Mouse (Mus musculus): ENCODE measurements around the gene Celf2. TPM values are rescaled to one million over a fixed set of nuclear protein-coding genes. Genes with fewer than 3 reads are reported as not detected.

The Celf2 gene
- polyA plus RNA-seq, 1 experiment = 68.7 TPM

GRCm38 (mm10) chr2:7530461-7531184, 21.3 kb upstream of the Celf2 start:
- Histone ChIP-seq H3K27ac (ENCODE audit: insufficient read depth, low read length) (no peak overlapping the region), H3K4me1 (ENCODE audit: control insufficient read depth, insufficient read depth, low read length) (no peaks in the 10 kb centered on the region), H3K4me3 (replicated peaks; ENCODE audit: insufficient read depth, low read depth, low read length) (no peak overlapping the region), H3K27me3 (ENCODE audit: control insufficient read depth, insufficient read depth, low read length) (no peaks in the 10 kb centered on the region)
- TF ChIP-seq POLR2A (IDR thresholded peaks at IDR 0.05; ENCODE audit: borderline replicate concordance, insufficient read depth, low read length) (no peak), CTCF (IDR thresholded peaks at IDR 0.05; ENCODE audit: borderline replicate concordance, insufficient read depth, low read depth, low read length) (no peak)
- WGBS = 80% methylated on average over 8 of the region's 8 CpGs
- no peak for DNase-seq

DNA sequence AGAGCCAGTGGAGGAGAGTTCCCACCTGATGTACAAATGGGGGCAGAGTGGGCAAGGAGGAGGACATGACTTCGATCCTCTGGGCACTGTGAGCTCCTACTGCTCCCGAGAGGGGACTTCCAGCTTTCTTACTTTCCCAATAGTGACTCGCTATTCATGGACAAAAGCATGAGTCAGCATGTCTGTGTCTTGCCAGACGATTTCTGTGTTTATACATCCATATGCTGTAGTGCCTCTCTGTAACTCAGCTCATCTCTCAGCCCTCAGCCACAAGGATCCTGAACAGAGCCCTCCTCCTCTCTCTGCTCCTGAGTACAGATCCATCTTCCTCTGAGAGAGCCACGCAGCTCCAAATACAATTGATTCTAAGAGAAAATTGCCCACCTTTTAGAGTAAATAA, 20.3 kb upstream of the Celf2 start:
- Histone ChIP-seq H3K27me3 (ENCODE audit: control insufficient read depth, insufficient read depth, low read length) (no peaks in the 10 kb centered on the region), H3K27ac (ENCODE audit: insufficient read depth, low read length) (no peak overlapping the region), H3K4me3 (replicated peaks; ENCODE audit: insufficient read depth, low read depth, low read length) (no peak overlapping the region), H3K4me1 (ENCODE audit: control insufficient read depth, insufficient read depth, low read length) (no peaks in the 10 kb centered on the region)
- 48% methylated on average over 5 of the region's 5 CpGs for WGBS
- TF ChIP-seq CTCF (IDR thresholded peaks at IDR 0.05; ENCODE audit: borderline replicate concordance, insufficient read depth, low read depth, low read length) (no peak), POLR2A (IDR thresholded peaks at IDR 0.05; ENCODE audit: borderline replicate concordance, insufficient read depth, low read length) (no peak)
- DNase-seq = no peak

DNA sequence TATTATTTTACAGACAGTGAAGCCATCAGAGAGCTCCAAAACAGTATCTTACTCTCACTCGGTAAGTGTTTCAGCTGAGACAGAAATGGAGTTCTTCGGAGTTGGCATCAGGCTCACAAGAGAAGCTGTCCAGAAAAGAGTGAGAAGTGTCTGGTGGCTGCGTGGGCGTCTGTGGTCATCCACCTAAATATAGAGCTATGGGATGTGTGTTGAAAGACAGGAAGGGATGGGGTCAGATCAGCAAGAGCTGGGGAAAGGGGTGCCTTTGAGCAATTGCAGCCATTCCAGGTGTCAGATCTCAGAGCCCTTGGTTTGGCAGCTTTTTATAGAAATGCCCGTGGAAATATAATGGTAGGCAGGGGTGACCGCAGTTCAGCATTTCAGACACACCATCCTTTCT, 17.3 kb upstream of the Celf2 start:
- no peak for DNase-seq
- H3K27ac ChIP-seq (ENCODE audit: insufficient read depth, low read length) = no peak overlapping the region
- 37% methylated on average over 6 of the region's 6 CpGs for WGBS

GRCm38 (mm10) chr2:7519473-7519872, 10.1 kb upstream of the Celf2 start:
- no peaks in the 10 kb centered on the region for H3K27me3 ChIP-seq (ENCODE audit: control insufficient read depth, insufficient read depth, low read length)

More for the DNA sequence above, 17.3 kb upstream of the Celf2 start:
- H3K4me1 ChIP-seq (ENCODE audit: control insufficient read depth, insufficient read depth, low read length) = no peaks in the 10 kb centered on the region
- no peaks in the 10 kb centered on the region for H3K27me3 ChIP-seq (ENCODE audit: control insufficient read depth, insufficient read depth, low read length)
- TF ChIP-seq POLR2A (IDR thresholded peaks at IDR 0.05; ENCODE audit: borderline replicate concordance, insufficient read depth, low read length) (no peak), CTCF (IDR thresholded peaks at IDR 0.05; ENCODE audit: borderline replicate concordance, insufficient read depth, low read depth, low read length) (no peak)
- H3K4me3 ChIP-seq (replicated peaks; ENCODE audit: insufficient read depth, low read depth, low read length) = no peak overlapping the region

DNA sequence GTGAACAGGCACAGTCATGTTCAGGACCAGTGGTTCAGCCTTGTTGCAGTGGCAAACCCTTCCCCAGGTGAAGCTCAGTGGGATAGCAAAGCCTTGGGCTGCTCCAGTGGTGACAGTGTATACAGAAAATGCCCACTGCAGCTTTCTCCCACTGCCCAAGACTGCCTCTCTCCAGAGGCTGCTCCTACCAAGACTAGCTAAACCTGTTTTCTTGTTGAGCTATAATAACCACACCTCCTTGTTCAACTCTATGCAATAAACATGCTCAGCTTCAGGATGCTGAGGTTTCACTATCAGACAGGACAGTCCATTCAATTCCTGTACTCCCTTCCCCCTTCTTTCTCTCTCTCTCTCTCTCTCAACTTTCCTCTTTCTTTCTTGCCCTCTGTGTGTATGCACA, 15.9 kb downstream of the Celf2 start:
- Histone ChIP-seq H3K4me1 (ENCODE audit: control insufficient read depth, insufficient read depth, low read length) (no peaks in the 10 kb centered on the region), H3K27me3 (ENCODE audit: control insufficient read depth, insufficient read depth, low read length) (no peaks in the 10 kb centered on the region), H3K4me3 (replicated peaks; ENCODE audit: insufficient read depth, low read depth, low read length) (no peak overlapping the region), H3K27ac (ENCODE audit: insufficient read depth, low read length) (no peak overlapping the region)
- no peak for TF ChIP-seq CTCF (IDR thresholded peaks at IDR 0.05; ENCODE audit: borderline replicate concordance, insufficient read depth, low read depth, low read length)
- no peak for TF ChIP-seq POLR2A (IDR thresholded peaks at IDR 0.05; ENCODE audit: borderline replicate concordance, insufficient read depth, low read length)
- no peak for DNase-seq

More at GRCm38 (mm10) chr2:7519473-7519872, 10.1 kb upstream of the Celf2 start:
- H3K4me1 ChIP-seq (ENCODE audit: control insufficient read depth, insufficient read depth, low read length) = no peaks in the 10 kb centered on the region
- H3K27ac ChIP-seq (ENCODE audit: insufficient read depth, low read length) = no peak overlapping the region
- TF ChIP-seq POLR2A (IDR thresholded peaks at IDR 0.05; ENCODE audit: borderline replicate concordance, insufficient read depth, low read length) = no peak
- no peak for TF ChIP-seq CTCF (IDR thresholded peaks at IDR 0.05; ENCODE audit: borderline replicate concordance, insufficient read depth, low read depth, low read length)
- H3K4me3 ChIP-seq (replicated peaks; ENCODE audit: insufficient read depth, low read depth, low read length) = no peak overlapping the region
- 84% methylated on average over 1 of the region's 1 CpGs for WGBS
- no peak for DNase-seq

- no peak overlapping the region for H3K27ac ChIP-seq (ENCODE audit: insufficient read depth, low read length)
- WGBS = 79% methylated on average over 2 of the region's 2 CpGs
- H3K4me3 ChIP-seq (replicated peaks; ENCODE audit: insufficient read depth, low read depth, low read length) = no peak overlapping the region
- no peak for TF ChIP-seq CTCF (IDR thresholded peaks at IDR 0.05; ENCODE audit: borderline replicate concordance, insufficient read depth, low read depth, low read length)
- no peak for TF ChIP-seq POLR2A (IDR thresholded peaks at IDR 0.05; ENCODE audit: borderline replicate concordance, insufficient read depth, low read length)
- H3K27me3 ChIP-seq (ENCODE audit: control insufficient read depth, insufficient read depth, low read length) = no peaks in the 10 kb centered on the region
- H3K4me1 ChIP-seq (ENCODE audit: control insufficient read depth, insufficient read depth, low read length) = no peaks in the 10 kb centered on the region
- DNase-seq = no peak
Observed at GRCm38 (mm10) chr2:7484974-7485373, 24.4 kb downstream of the Celf2 start.

DNA sequence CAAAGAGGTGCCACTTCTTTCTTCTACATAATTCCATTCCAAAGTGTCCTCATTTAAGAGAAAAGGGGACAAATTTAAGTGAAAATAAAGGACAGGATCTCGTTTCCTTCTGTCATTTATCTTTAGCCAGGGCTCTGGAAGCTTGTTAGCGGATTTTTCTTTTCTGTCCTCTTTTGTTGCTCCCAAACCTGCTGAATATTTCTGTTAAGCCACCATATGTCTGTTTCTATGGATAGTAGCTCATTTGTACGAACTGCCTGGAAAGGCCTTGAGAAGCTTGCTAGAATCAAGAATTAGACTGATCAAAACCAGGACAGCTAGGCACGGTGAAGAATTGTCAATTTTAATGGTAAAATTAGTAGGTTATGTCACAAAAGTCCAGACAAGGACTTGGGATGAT, 27.3 kb downstream of the Celf2 start:
- Histone ChIP-seq H3K4me3 (replicated peaks; ENCODE audit: insufficient read depth, low read depth, low read length) (no peak overlapping the region), H3K27me3 (ENCODE audit: control insufficient read depth, insufficient read depth, low read length) (no peaks in the 10 kb centered on the region), H3K4me1 (ENCODE audit: control insufficient read depth, insufficient read depth, low read length) (no peaks in the 10 kb centered on the region), H3K27ac (ENCODE audit: insufficient read depth, low read length) (no peak overlapping the region)
- 75% methylated on average over 4 of the region's 4 CpGs for WGBS
- no peak for TF ChIP-seq POLR2A (IDR thresholded peaks at IDR 0.05; ENCODE audit: borderline replicate concordance, insufficient read depth, low read length)
- TF ChIP-seq CTCF (IDR thresholded peaks at IDR 0.05; ENCODE audit: borderline replicate concordance, insufficient read depth, low read depth, low read length) = no peak
- no peak for DNase-seq

DNA sequence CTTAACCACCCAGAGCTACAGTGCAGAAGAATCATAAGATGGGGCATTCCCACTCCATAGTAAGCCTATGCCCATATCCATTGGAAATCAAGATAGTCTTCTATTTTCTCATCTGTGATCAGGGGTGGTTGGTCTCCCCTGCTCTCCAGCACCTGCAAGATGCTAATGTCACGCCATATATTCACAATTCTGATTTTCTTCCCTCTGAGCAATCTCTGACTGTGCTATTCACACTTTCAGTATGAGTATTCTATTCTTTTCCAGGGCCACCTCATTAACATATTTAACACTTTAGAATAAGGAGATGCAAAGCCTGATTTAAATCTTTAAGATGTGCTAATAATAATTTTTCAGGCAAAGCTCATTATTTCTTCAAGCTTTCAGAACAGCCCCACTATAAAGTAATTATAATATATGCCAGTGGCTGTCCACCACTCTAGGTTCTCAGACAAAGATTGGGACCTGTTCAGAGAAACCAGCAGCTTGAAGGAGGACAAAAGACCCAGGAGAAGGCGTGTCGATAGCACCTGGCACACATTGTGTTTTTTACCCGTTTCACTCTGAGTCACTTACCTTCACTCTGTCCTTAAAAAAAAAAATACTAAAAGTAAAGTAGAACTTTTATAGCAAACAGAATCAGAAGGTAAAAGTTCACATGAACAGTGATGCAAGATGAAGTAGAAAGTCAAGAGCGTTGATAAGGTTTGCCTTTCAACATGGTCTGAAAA, 48.9 kb downstream of the Celf2 start:
- Histone ChIP-seq H3K27ac (ENCODE audit: insufficient read depth, low read length) (no peak overlapping the region), H3K4me3 (replicated peaks; ENCODE audit: insufficient read depth, low read depth, low read length) (no peak overlapping the region), H3K27me3 (ENCODE audit: control insufficient read depth, insufficient read depth, low read length) (no peaks in the 10 kb centered on the region), H3K4me1 (ENCODE audit: control insufficient read depth, insufficient read depth, low read length) (no peaks in the 10 kb centered on the region)
- 70% methylated on average over 5 of the region's 5 CpGs for WGBS
- TF ChIP-seq CTCF (IDR thresholded peaks at IDR 0.05; ENCODE audit: borderline replicate concordance, insufficient read depth, low read depth, low read length) = no peak
- no peak for TF ChIP-seq POLR2A (IDR thresholded peaks at IDR 0.05; ENCODE audit: borderline replicate concordance, insufficient read depth, low read length)
- no peak for DNase-seq

All from cerebellum, adult 2 months (tissue).